Mouse (Mus musculus): Measurements from ENCODE around the gene Prkra. TPM values are rescaled to one million over a fixed set of nuclear protein-coding genes. Genes with fewer than 3 reads are reported as not detected.
"Not testable (repeated sequence)": the region's sequence is repeated elsewhere in the genome, so short reads cannot be mapped to it uniquely, and the experiment has no call there.

The Prkra gene
- total RNA-seq, 2 experiments from 2014 or later = 14.3 to 15.2 TPM

DNA sequence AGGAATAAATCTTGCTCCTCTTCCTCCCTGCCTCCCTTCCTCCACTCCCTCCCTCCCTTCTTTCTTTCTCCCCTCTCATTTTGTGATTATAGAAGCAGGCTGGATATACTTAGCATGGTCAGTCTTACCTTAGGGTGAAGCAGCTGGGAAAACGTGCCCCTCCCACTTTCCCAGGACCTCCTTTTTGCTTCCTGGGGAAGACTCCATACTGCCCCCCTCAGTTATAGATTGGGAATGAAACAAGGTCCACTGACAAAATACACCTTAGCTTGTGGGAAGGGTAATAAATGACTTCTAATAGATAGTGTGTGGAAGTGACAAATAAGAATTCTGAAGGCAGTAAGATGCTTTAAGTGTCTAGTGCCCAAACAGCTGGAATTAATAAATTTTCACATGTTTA, 8.2 kb upstream of the Prkra start:
- no peak for DNase-seq

- DNase-seq = no peak
These were observed 7.6 kb upstream of the Prkra start for GRCm38 (mm10) chr2:76655444-76655843.

GRCm38 (mm10) chr2:76654646-76655045, 6.8 kb upstream of the Prkra start:
- no peak for DNase-seq

DNA sequence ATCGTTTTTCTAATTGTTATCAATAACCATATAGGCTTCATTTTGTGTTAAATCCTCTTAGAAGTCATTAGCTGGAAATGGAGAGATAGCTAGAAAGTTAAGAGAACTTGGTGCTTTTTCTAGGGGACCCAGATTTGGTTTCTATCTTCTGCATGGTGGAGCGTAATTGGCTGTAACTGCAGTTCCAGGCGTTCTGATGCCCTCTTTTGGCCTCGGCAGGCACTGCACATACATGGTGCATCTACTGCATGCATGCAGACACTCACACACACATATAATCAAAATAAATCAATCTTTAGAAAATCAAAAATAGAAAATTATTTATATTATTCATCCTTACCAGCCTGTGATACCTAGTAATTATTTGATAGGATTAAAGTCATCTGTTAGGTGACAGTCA, 5.3 kb upstream of the Prkra start:
- no peak for DNase-seq

- DNase-seq = no peak
These were observed 889 bp upstream of the Prkra start for GRCm38 (mm10) chr2:76648666-76649141.

- DNase-seq = no peak
These were observed 360 bp downstream of the Prkra start for GRCm38 (mm10) chr2:76647441-76647869.

GRCm38 (mm10) chr2:76643801-76644200, 4.0 kb downstream of the Prkra start:
- DNase-seq = no peak

DNA sequence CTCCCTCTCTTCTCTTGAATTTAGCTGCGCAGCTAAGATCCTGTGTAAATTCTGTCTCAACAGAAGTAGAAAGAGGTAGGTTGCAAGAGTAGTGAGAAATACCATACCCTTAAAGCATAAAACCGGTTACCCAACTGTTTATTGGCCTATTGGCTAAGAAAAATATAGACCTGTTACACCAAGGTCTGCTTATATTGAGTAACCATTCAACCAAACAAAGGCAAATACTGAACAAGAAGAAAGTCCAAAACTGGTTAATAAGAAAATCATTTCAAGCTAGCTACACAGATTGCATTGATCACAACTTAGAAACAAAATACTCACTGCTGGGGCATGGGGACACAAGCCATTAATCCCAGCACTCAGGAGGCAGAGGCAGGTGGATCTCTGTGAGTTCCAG, 8.2 kb downstream of the Prkra start:
- DNase-seq = no peak

DNA sequence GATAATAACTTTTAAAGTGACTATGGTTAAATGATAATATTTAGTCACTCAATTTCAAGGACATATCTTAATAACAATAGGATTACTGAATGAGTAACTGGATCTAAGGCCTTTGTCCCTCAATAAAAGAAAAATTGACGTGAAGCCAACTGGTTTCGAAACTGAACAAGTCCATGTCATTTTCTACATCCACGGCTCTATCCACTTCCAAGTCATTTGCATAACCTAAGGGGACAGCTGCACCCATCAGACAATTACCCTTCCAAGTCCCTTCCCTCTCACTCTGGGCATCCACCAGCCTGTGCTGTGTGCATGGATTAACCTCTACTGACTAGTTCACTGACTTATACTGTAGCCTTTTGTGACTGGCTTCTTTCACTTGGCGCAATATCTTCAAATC, 16.2 kb downstream of the Prkra start:
- no peak for DNase-seq

GRCm38 (mm10) chr2:76630293-76630692, 17.5 kb downstream of the Prkra start:
- DNase-seq = no peak

GRCm38 (mm10) chr2:76622316-76622715, 25.5 kb downstream of the Prkra start:
- not testable (repeated sequence) for DNase-seq

DNA sequence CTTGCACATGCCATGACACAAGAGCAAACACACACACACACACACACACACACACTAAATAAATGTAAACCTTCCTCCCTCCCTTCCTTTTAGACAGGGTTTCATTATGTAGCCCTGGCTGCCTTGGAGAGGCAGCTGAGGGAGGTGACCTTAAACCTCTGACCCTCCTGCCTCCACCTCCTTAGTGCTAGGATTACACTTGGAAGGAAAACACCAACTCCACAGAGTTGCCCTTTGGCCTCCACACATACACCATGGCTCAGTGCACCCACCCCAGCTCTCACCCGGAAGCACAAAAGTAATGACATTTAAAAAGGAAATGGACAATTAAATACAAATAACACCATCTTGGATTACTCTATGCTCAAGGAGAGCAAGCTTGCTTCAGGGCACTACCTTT, 26.1 kb downstream of the Prkra start:
- DNase-seq = no peak

GRCm38 (mm10) chr2:76620188-76620587, 27.6 kb downstream of the Prkra start:
- no peak for DNase-seq

GRCm38 (mm10) chr2:76618078-76618477, 29.7 kb downstream of the Prkra start:
- DNase-seq = peak; percentile 4 to 37

GRCm38 (mm10) chr2:76611996-76612395, 35.8 kb downstream of the Prkra start:
- no peak for DNase-seq

- peak; percentile 4 to 22 for DNase-seq
These were observed 37.3 kb downstream of the Prkra start for GRCm38 (mm10) chr2:76610326-76611104.

- no peak for DNase-seq
These were observed 41.1 kb downstream of the Prkra start for GRCm38 (mm10) chr2:76606704-76607103.

DNA sequence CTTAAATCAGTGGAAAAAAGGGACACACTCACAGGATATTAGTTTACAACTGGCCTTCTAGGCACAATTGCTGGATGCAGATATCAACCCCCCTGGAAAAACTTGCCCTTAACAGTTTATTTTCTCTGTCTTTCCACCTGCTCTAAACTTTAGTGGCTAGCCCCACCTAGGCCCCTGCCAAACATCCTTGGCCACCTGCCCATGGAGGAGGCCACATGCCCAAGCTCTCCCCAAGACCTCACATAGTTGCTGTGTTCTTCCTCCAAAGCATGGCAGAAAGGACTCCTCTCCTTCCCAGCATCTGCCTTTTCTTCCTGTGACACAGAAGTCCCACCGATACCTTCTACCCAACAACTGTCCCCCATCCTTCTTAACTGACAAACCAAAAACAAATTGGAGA, 45.6 kb downstream of the Prkra start:
- no peak for DNase-seq

DNA sequence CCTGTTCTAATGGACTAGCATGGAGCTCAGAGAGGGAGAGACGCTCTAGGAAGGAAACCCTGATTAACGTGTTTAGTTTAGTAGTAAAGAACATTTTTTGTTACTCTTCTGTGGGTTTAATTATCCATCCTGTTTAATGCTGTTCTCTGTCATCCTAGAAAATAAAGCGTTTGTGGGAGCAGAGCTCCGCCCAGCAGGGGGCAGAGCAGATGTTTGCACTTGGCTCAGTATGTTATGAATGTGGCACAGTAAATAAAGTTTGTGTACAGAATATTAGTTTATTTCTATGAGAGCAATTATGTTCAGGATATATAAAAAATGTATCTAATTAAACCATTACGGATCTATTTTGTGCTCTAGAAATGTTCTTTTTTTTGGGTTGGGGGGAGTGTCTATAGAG, 48.6 kb downstream of the Prkra start:
- peak in 1 of 2 experiments; percentile 5 for DNase-seq

- no peak for DNase-seq
These were observed 50.3 kb downstream of the Prkra start for GRCm38 (mm10) chr2:76597521-76597920.

DNA sequence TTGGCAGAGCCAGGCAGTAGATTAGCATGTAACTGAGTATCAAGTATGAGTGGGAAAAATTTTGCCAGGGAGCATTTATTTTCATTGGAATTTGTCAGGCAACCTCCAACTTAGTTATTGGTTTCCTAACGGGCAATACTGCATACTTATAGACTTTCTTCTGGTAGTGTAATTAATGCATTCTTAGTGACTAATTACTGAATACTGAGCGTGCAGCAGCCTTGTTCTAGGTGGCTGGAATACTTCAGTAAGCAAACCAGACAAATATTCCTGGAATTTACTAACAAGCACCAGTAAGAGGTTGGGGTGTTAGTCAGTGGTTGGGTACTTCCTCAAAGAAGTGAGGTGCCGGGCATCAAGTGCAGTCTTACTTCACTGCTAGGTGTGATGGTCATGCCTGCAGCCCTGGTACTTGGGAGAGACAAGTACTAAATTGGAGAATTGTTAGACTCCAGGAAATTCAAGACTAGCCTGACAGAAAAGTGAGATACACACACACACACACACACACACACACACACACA, 55.4 kb downstream of the Prkra start:
- DNase-seq = no peak

GRCm38 (mm10) chr2:76590221-76590620, 57.6 kb downstream of the Prkra start:
- no peak for DNase-seq

- no peak for DNase-seq
These were observed 60.9 kb downstream of the Prkra start for GRCm38 (mm10) chr2:76586906-76587305.

DNA sequence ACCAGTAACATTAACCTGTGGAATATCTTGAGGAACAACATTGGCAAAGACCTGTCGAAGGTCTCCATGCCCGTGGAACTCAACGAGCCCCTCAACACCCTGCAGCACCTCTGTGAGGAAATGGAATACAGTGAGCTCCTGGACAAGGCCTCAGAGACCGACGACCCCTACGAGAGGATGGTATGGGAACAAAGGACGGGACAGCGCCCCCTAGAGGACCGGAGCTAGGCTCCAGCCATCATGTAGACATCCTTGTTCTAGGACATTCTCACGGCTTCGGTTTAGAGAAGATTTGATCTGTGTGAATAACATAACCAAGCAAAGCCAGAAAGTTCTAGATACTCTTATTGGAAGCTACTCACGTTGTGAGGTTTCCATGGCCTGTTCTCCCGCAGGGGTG, 62.7 kb downstream of the Prkra start:
- no peak for DNase-seq
